Mouse (Mus musculus) stomach, embryonic 16.5 days (tissue): ENCODE data around the gene Nop14. TPM values are rescaled to one million over a fixed set of nuclear protein-coding genes. Genes with fewer than 3 reads are reported as not detected.

ENCODE experiments used
- ATAC-seq: fragments of 200-750 bp; cut with Nextera tagmentation; 2 replicates; pipeline ENCODE4 v1.8.0; 2017; ENCODE audit warnings: moderate number of reproducible peaks, moderate TSS enrichment; ENCODE audit not compliant: insufficient read depth, low FRiP score
- H3K27ac ChIP-seq: fragments of 300-500 bp; sonication (generic); 2 replicates; pipeline ENCODE4 v1.5.1; 2014; ENCODE audit warnings: low read length
- H3K27me3 ChIP-seq: fragments of 300-500 bp; sonication (generic); 2 replicates; pipeline ENCODE4 v1.6.1; 2014; ENCODE audit warnings: low read length, control low read depth, mixed read lengths; ENCODE audit not compliant: control insufficient read depth, insufficient read depth
- H3K36me3 ChIP-seq: fragments of 300-500 bp; sonication (generic); 2 replicates; pipeline ENCODE4 v1.6.1; 2014; ENCODE audit warnings: low read length; ENCODE audit not compliant: control insufficient read depth, insufficient read depth
- H3K4me1 ChIP-seq: fragments of 300-500 bp; sonication (generic); 2 replicates; pipeline ENCODE4 v1.6.1; 2014; ENCODE audit warnings: low read length, control low read depth, mixed read lengths; ENCODE audit not compliant: control insufficient read depth, insufficient read depth
- H3K4me2 ChIP-seq: fragments of 300-500 bp; sonication (generic); 2 replicates; pipeline ENCODE4 v1.6.1; 2014; ENCODE audit warnings: low read depth, low read length, mixed read lengths
- H3K4me3 ChIP-seq: fragments of 300-500 bp; sonication (generic); replicated peaks from 2 replicates; pipeline ENCODE4 v1.5.1; 2014; ENCODE audit warnings: mild to moderate bottlenecking, low read length
- H3K9ac ChIP-seq: fragments of 300-500 bp; sonication (generic); 2 replicates; pipeline ENCODE4 v1.6.1; 2014; ENCODE audit warnings: low read length
- H3K9me3 ChIP-seq: fragments of 300-500 bp; sonication (generic); replicated peaks from 2 replicates; pipeline ENCODE4 v1.6.1; 2016; ENCODE audit warnings: low read length, control low read depth; ENCODE audit not compliant: control insufficient read depth
- WGBS: fragments of 180-500 bp; shearing (Covaris S2); extraction: QIAGEN DNeasy Blood & Tissue Kit; methylation state at CpG from one replicate; pipeline ENCODE4 v1.1.7; 2014; 5-methylcytosine and 5-hydroxymethylcytosine counted together
- polyA plus RNA-seq: library from polyadenylated mRNA; unstranded; fragments of >200 nt; fragmentation: Nextera tagmentation; extraction: Ambion mirVana; gene quantifications from 2 replicates; pipeline ENCODE4 v1.2.1, GENCODE M21; 2015

Nop14 gene
- polyA plus RNA-seq, 1 experiment from 2014 or later = 24.3 TPM

DNA sequence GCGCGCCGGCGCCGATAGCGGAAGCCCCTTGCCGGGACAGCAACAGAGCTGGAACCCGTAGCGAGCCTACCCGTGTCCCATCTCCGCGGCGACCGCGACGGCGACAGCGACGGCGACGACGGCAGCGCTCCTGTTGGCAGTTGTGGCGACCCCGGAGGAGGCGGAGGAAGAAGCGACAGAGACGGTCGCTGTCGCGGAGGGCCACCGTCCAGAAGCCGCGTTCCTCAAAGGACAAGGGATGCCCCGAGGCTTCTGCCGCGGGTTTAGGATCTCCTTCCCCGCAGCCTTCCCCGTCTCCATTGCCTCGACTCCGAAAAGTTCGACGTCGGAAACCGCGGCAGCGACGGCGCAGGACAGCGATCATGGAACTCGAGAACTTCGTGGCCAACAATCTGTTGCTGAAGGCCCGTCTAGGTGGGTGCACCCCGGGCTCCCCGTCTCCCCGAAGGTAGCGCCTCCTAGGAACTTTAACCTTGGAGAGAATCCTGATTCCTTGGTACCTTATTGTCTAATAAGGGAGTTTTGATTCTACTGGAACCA is 713 bp upstream of the Nop14 start:
- no peaks in the 10 kb centered on the region for H3K36me3 ChIP-seq
- H3K9ac ChIP-seq = peak overlapping the region; percentile 80
- no peaks in the 10 kb centered on the region for H3K27me3 ChIP-seq
- H3K4me1 ChIP-seq = peaks cover 7% of the 10 kb centered on the region; the same call in 1 of the 2 replicates
- peak overlapping the region; percentile 69 for H3K4me2 ChIP-seq
- WGBS = under 1% methylated on average over 57 of the region's 57 CpGs
- peak overlapping the region; percentile 89 for H3K27ac ChIP-seq
- ATAC-seq = no peak
- no peaks in the 10 kb centered on the region for H3K9me3 ChIP-seq
- peak overlapping the region; percentile 68 for H3K4me3 ChIP-seq

DNA sequence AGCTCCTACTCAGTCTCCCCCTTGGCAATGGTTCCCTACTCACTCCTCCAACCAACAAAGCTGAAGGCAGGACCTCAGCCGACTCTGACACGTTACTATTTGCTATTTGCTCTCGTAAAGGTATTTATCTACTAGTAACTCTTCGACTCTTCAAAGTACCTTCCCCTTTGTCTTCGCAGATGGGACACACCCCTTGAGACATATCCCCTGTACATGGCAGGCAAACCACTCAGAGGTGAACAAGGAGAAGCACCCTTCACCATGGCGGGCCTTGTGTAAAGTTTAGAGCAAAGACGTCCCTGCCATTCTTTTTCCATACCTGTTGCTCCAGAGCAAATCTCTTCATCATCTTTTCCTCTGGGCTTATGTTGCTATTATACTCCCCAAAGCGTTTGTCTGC is 2.4 kb downstream of the Nop14 start:
- Histone ChIP-seq H3K4me1 (peaks cover 7% of the 10 kb centered on the region; the same call in 1 of the 2 replicates), H3K27ac (no peak overlapping the region), H3K9me3 (no peaks in the 10 kb centered on the region), H3K4me3 (no peak overlapping the region), H3K27me3 (no peaks in the 10 kb centered on the region), H3K36me3 (0 out of 2 replicates have a peak, but pooled peaks cover 4% of the 10 kb centered on the region), H3K4me2 (no peak overlapping the region), H3K9ac (no peak overlapping the region)
- no peak for ATAC-seq
- WGBS = 80% methylated on average over 8 of the region's 8 CpGs

DNA sequence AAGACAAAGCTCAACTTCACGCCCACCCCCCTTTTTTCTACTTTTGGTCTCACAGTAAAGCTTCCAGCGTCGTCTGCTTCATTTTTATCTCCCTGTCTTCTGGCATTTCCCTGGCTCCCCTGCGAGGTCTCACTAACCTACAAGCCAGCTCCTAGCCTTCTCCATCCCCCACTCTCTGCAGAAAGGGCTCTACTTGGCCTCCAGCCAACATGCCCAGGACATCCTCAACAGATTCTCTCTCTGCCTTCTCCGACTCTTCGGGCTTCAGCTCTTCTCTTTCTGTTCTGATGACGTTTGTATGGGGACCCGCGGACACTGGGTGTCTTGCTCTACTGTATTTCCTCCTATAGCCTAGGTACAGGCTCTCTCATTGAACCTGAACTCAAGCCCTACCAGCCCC is 5.1 kb downstream of the Nop14 start:
- 79% methylated on average over 9 of the region's 9 CpGs for WGBS
- no peaks in the 10 kb centered on the region for H3K9me3 ChIP-seq
- H3K27me3 ChIP-seq = no peaks in the 10 kb centered on the region
- no peak overlapping the region for H3K27ac ChIP-seq
- 0 out of 2 replicates have a peak, but pooled peaks cover 13% of the 10 kb centered on the region for H3K36me3 ChIP-seq
- H3K4me2 ChIP-seq = no peak overlapping the region
- ATAC-seq = no peak
- peaks cover 7% of the 10 kb centered on the region; the same call in 1 of the 2 replicates for H3K4me1 ChIP-seq
- H3K9ac ChIP-seq = no peak overlapping the region
- H3K4me3 ChIP-seq = no peak overlapping the region

DNA sequence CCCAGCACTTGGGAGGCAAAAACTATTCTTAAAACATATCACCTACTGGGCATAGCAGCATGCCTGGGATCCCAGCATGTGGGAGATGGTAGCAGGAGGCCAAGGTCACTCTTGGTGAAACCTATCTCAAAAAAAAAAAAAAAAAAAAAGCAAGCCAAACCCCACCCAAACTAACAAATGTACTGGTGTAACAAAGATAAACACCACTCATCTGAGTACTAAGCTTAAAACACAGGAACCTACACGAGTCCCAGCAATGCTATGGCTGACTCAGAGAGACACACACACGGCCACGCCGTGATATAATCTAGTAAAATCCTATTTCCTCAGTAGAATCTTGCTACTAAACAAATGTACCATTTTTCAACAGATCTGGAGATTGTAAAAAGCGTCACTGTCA is 7.0 kb downstream of the Nop14 start:
- WGBS = 81% methylated on average over 5 of the region's 5 CpGs
- no peak overlapping the region for H3K4me2 ChIP-seq
- peaks cover 22% of the 10 kb centered on the region for H3K36me3 ChIP-seq
- ATAC-seq = no peak
- H3K4me1 ChIP-seq = no peaks in the 10 kb centered on the region
- no peaks in the 10 kb centered on the region for H3K27me3 ChIP-seq
- no peaks in the 10 kb centered on the region for H3K9me3 ChIP-seq
- no peak overlapping the region for H3K27ac ChIP-seq
- no peak overlapping the region for H3K4me3 ChIP-seq
- H3K9ac ChIP-seq = no peak overlapping the region

DNA sequence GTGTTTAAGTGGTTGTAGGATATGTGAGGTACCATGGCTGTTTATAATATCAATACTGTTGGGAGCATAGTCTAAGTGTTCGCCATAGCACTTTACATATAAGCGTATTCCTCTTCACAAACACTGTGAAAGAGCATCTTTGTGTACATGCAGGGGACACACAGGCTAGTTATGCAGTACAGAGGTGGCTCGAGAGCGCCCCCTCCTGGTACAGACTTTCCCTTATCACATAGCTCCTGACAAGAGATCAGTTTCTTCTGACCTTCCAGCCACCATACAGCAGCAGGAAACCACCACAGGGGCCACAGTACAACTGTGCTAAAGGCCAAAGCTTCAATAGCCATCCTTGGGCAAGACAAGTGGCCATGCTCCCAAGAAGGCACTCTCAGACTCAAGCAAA is 12.4 kb downstream of the Nop14 start:
- Histone ChIP-seq H3K4me3 (no peak overlapping the region), H3K9ac (no peak overlapping the region), H3K27ac (no peak overlapping the region), H3K4me1 (no peaks in the 10 kb centered on the region), H3K27me3 (no peaks in the 10 kb centered on the region), H3K9me3 (no peaks in the 10 kb centered on the region), H3K36me3 (peaks cover 31% of the 10 kb centered on the region), H3K4me2 (no peak overlapping the region)
- 56% methylated on average over 4 of the region's 4 CpGs for WGBS
- ATAC-seq = no peak

DNA sequence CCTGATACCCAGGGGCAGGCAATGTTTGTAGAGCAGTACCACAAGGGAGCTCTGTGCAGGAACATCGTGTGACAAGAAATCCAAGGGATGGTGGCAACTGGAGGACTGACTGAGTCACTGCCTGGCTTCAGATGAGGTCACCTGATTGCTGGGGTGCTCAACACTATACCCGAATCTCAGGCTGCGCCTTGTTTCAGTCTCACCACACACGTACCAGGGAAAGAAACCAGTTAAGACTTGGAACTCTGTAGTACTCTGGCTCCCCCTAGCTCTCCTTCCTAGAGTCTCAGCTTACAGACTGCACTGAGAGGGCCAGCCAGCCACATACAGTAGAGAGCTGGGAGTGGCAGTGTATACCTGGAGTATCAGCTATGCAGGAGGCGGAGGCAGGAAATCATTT is 17.0 kb downstream of the Nop14 start:
- Histone ChIP-seq H3K27me3 (no peaks in the 10 kb centered on the region), H3K9me3 (no peaks in the 10 kb centered on the region), H3K36me3 (peaks cover 31% of the 10 kb centered on the region), H3K27ac (no peak overlapping the region), H3K9ac (no peak overlapping the region), H3K4me2 (no peak overlapping the region), H3K4me1 (no peaks in the 10 kb centered on the region), H3K4me3 (no peak overlapping the region)
- ATAC-seq = peak; percentile 88
- WGBS = 64% methylated on average over 5 of the region's 5 CpGs

DNA sequence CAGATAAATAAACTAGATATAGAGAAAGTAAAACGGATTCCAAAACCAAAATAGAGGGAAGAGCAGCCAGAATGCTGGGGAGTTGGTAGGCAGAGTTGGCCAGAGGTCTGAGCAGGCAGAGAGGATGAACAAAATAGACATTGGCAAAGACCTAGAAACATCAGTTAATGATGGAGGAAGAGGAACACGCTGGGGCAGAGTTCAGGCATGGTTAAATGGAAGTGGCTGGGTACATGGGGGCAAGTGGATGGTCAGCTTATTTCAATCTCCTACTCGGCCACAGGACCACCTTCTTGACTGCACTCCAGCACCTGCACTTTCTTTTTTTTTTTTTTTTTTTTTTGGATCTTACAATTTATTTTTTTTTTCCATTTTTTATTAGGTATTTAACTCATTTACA is 18.0 kb downstream of the Nop14 start:
- H3K36me3 ChIP-seq = peaks cover 27% of the 10 kb centered on the region
- no peak overlapping the region for H3K9ac ChIP-seq
- ATAC-seq = no peak
- H3K27ac ChIP-seq = no peak overlapping the region
- no peak overlapping the region for H3K4me2 ChIP-seq
- peaks cover 4% of the 10 kb centered on the region for H3K4me1 ChIP-seq
- no peaks in the 10 kb centered on the region for H3K9me3 ChIP-seq
- 86% methylated on average over 3 of the region's 3 CpGs for whole genome bisulfite sequencing
- H3K27me3 ChIP-seq = no peaks in the 10 kb centered on the region
- no peak overlapping the region for H3K4me3 ChIP-seq

DNA sequence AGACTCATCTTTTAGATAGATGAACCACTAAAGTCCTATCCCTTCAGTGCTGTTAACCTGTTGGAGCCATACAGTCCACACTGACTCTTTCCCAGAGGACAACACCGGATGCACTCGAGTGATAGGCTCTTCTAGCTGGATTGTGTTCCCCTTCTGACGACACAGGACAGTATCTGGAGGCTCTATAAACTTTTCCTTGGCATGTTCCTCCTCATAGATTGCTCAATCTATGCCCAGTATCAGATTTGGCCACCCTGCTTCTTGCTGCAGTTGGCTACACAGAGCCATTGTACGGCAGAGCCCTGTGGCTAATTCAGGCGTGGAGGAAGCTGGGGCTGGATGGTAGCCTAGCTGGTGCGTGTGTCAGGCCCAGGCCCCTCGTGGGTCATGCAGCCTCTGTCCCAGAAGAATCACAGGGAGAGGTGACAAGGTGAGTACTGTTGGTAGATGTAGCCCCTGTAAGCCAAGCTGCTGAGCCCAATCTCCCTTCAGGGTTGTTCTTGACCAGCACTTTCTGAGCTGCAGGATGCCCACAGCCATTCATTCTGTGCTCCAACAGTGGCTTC is 22.3 kb downstream of the Nop14 start:
- Histone ChIP-seq H3K27ac (peak overlapping the region; percentile 95), H3K9ac (peak overlapping the region; percentile 89; the same call in 1 of the 2 replicates), H3K4me3 (peak overlapping the region; percentile 81; the same call in 1 of the 2 replicates)

DNA sequence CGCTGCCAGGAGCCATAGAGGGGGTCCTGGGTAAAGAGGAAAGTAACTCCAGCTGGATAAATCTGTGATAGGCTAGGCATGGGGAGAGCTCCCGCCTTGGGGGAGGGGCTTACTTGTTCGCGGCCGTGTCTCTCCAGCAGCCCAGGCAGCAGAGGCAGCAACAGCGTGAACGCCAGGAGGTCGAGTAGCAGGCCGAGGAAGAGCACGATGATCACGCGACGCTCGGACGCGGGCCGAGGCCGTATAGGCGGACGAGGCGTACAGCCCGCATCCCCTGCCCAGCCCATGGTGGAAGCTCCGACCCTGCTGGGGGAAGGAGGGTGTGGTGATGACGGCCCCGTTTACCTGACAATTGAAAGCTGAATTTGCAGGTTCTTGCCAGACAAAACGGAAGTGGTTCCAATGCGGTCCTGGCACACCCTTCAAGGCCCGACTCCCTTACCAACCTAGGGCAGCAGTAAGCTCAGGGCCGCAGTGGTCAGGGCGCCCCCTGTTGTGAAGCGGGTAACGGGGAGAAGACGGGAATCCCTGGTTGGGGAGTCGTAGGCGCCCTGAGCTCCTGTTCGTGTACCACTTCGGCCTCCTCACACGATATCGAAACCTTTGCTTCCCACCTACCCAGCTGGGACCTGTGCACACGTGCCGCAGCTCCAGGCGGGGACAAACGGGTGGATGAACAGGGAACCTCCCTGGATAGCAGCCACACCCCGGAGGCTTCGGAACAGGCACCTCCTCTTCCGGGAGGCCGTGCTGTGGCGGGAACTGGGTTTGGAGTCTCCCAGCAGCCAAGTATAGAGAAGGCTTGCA is 23.3 kb downstream of the Nop14 start, which contains the start of gene Mfsd10:
Mfsd10 (minus strand) TSS at position 732 of the 807 bp plus-strand sequence.
- under 1% methylated on average over 48 of the region's 48 CpGs for WGBS
- Histone ChIP-seq H3K27ac (peak within 1 kb of the TSS; percentile 95), H3K27me3 (no peaks in the 10 kb centered on the region), H3K9me3 (no peaks in the 10 kb centered on the region), H3K9ac (peak within 1 kb of the TSS; percentile 89), H3K4me2 (peak within 1 kb of the TSS; percentile 96), H3K36me3 (peaks cover 28% of the 10 kb centered on the region), H3K4me1 (peaks cover 13% of the 10 kb centered on the region), H3K4me3 (peak within 1 kb of the TSS; percentile 81)
- peak; percentile 90 for ATAC-seq

More for the DNA sequence above, 22.3 kb downstream of the Nop14 start:
- no peaks in the 10 kb centered on the region for H3K27me3 ChIP-seq
- peaks cover 13% of the 10 kb centered on the region for H3K4me1 ChIP-seq
- WGBS = 77% methylated on average over 7 of the region's 7 CpGs
- no peaks in the 10 kb centered on the region for H3K9me3 ChIP-seq
- H3K4me2 ChIP-seq = peak overlapping the region; percentile 96
- peaks cover 23% of the 10 kb centered on the region for H3K36me3 ChIP-seq
- no peak for ATAC-seq
